ENCODE assay signal across 30 mouse cellular contexts in genomic region chrX:109137295-109137694, GRCm38 (mm10). TPM values are rescaled to one million over a fixed set of nuclear protein-coding genes. Genes with fewer than 3 reads are reported as not detected.
DNase-seq lines count a peak whose midpoint lies in the region; ATAC-seq and TF ChIP-seq lines count a peak whose summit lies in the region.
"Had no signal": no experiment of that assay in that cellular context is flagged by ENCODE, and none has a peak within 500 bp of the region (broad histone marks: within the 10 kb centered on the region; RNA-seq: fewer than 3 reads in every experiment).

No protein-coding gene starts in this region.

- no peaks in the 10 kb centered on the region for H3K4me1 ChIP-seq in intestine, embryonic 15.5 days (replicated peaks)
- no peaks in the 10 kb centered on the region for H3K4me1 ChIP-seq in intestine, postnatal 0 days (replicated peaks; ENCODE audit: control insufficient read depth, insufficient read depth, low read length)
- H3K4me1 ChIP-seq in liver, embryonic 14.5 days (replicated peaks; ENCODE audit: control insufficient read depth in 2 of 2, insufficient read depth in 2 of 2, low read length in 1 of 2) = no peaks in the 10 kb centered on the region; a peak in 1 of 4 replicates
- no peaks in the 10 kb centered on the region for H3K4me1 ChIP-seq in liver, embryonic 11.5 days (replicated peaks; ENCODE audit: control insufficient read depth, insufficient read depth, low read length)
- H3K4me1 ChIP-seq: embryonic facial prominence, embryonic 10.5 days; embryonic facial prominence, embryonic 15.5 days; forebrain, embryonic 13.5 days; hindbrain, embryonic 12.5 days; limb, embryonic 13.5 days; neural tube, embryonic 15.5 days had no signal

- no peak overlapping the region for H3K9ac ChIP-seq in intestine, embryonic 15.5 days
- H3K9ac ChIP-seq in intestine, postnatal 0 days (ENCODE audit: low read depth, low read length) = no peak overlapping the region
- no peak overlapping the region for H3K9ac ChIP-seq in liver, embryonic 14.5 days (replicated peaks)
- no peak overlapping the region for H3K9ac ChIP-seq in liver, embryonic 11.5 days (ENCODE audit: low read depth, low read length)
- H3K9ac ChIP-seq: embryonic facial prominence, embryonic 15.5 days; forebrain, embryonic 13.5 days; hindbrain, embryonic 12.5 days; limb, embryonic 13.5 days; lung, embryonic 14.5 days; neural tube, embryonic 15.5 days had no signal

- TF ChIP-seq CTCF in intestine, postnatal 0 days (IDR thresholded peaks at IDR 0.05; ENCODE audit: low read depth) = no peak
- no peak for TF ChIP-seq CTCF in liver, embryonic 14.5 days (IDR thresholded peaks at IDR 0.05; ENCODE audit: low read depth)

- no peak overlapping the region for H3K27ac ChIP-seq in intestine, embryonic 15.5 days
- H3K27ac ChIP-seq in intestine, postnatal 0 days (ENCODE audit: low read depth, low read length) = no peak overlapping the region
- no peak overlapping the region for H3K27ac ChIP-seq in liver, embryonic 14.5 days
- H3K27ac ChIP-seq in liver, embryonic 11.5 days (ENCODE audit: low read depth, low read length) = no peak overlapping the region
- H3K27ac ChIP-seq: embryonic facial prominence, embryonic 10.5 days; embryonic facial prominence, embryonic 15.5 days; forebrain, embryonic 13.5 days; hindbrain, embryonic 12.5 days; layer of hippocampus, adult 2 months; limb, embryonic 13.5 days; neural tube, embryonic 15.5 days had no signal

- no peak overlapping the region for H3K4me3 ChIP-seq in intestine, embryonic 15.5 days (replicated peaks)
- H3K4me3 ChIP-seq in intestine, postnatal 0 days (ENCODE audit: low read depth, low read length) = no peak overlapping the region
- no peak overlapping the region for H3K4me3 ChIP-seq in liver, embryonic 14.5 days (ENCODE audit: insufficient read depth in 1 of 2, low read depth in 2 of 2, low read length in 2 of 2)
- no peak overlapping the region for H3K4me3 ChIP-seq in liver, embryonic 11.5 days (ENCODE audit: low read depth, low read length)
- H3K4me3 ChIP-seq: embryonic facial prominence, embryonic 10.5 days; embryonic facial prominence, embryonic 15.5 days; forebrain, embryonic 13.5 days; hindbrain, embryonic 12.5 days; layer of hippocampus, adult 2 months; limb, embryonic 13.5 days; neural tube, embryonic 15.5 days had no signal

- TF ChIP-seq EP300 in liver, embryonic 14.5 days (IDR thresholded peaks at IDR 0.05; ENCODE audit: low read depth) = no peak

- peak; percentile 78 for ATAC-seq in intestine, embryonic 15.5 days
- no peak for ATAC-seq in intestine, postnatal 0 days
- ATAC-seq in liver, embryonic 14.5 days (ENCODE audit: insufficient read depth) = peak; percentile 28; the same call in 1 of the 2 replicates
- ATAC-seq in liver, embryonic 11.5 days (replicated peaks; ENCODE audit: low FRiP score) = no peak
- ATAC-seq: activated CD4-positive, CD25-positive, alpha-beta regulatory T cell, adult 4 months; forebrain, embryonic 13.5 days had no signal

- DNase-seq in liver, embryonic 14.5 days (ENCODE audit: low read depth in 3 of 3, low spot score in 3 of 3) = no peak
- no peak for DNase-seq in liver, embryonic 11.5 days (ENCODE audit: low spot score)
- peak; percentile 52 for DNase-seq in Muller cell, postnatal 12 days (ENCODE audit: inconsistent ontology term)
- peak; percentile 63 for DNase-seq in adipocyte (ENCODE audit: low spot score)
- no peak for DNase-seq in ovary, postnatal 14 days (ENCODE audit: low spot score)
- no peak for DNase-seq in retina, embryonic 14.5 days (ENCODE audit: low spot score)
- DNase-seq: adrenal gland, postnatal 10 days; B cell, adult 2 months; cerebellum, adult 8-10 months; cerebellum, postnatal 25 days; gastrocnemius, postnatal 14 days; heart, postnatal 36 days; kidney, adult 8-10 months; kidney, postnatal 36 days; lung, embryonic 14.5 days; midbrain, embryonic 14.5 days; right cerebral cortex, adult 18-20 months; spleen, adult 18-20 months; thymus, postnatal 14 days had no signal

- H3K27me3 ChIP-seq in intestine, embryonic 15.5 days (replicated peaks) = no peaks in the 10 kb centered on the region
- H3K27me3 ChIP-seq in intestine, postnatal 0 days (replicated peaks; ENCODE audit: control insufficient read depth, insufficient read depth, low read length) = no peaks in the 10 kb centered on the region
- H3K27me3 ChIP-seq in liver, embryonic 14.5 days (ENCODE audit: control insufficient read depth, insufficient read depth, low read length) = no peaks in the 10 kb centered on the region
- no peaks in the 10 kb centered on the region for H3K27me3 ChIP-seq in liver, embryonic 11.5 days (replicated peaks; ENCODE audit: control insufficient read depth, insufficient read depth, low read length)
- H3K27me3 ChIP-seq: embryonic facial prominence, embryonic 15.5 days; forebrain, embryonic 13.5 days; hindbrain, embryonic 12.5 days; limb, embryonic 13.5 days; neural tube, embryonic 15.5 days had no signal

- H3K36me3 ChIP-seq in intestine, embryonic 15.5 days = no peaks in the 10 kb centered on the region
- no peaks in the 10 kb centered on the region for H3K36me3 ChIP-seq in intestine, postnatal 0 days (ENCODE audit: control insufficient read depth, insufficient read depth)
- no peaks in the 10 kb centered on the region for H3K36me3 ChIP-seq in liver, embryonic 14.5 days (replicated peaks; ENCODE audit: control insufficient read depth, insufficient read depth, low read depth)
- H3K36me3 ChIP-seq in liver, embryonic 11.5 days (ENCODE audit: control insufficient read depth, insufficient read depth, low read length) = no peaks in the 10 kb centered on the region
- H3K36me3 ChIP-seq: embryonic facial prominence, embryonic 10.5 days; embryonic facial prominence, embryonic 15.5 days; hindbrain, embryonic 12.5 days; limb, embryonic 13.5 days; neural tube, embryonic 15.5 days had no signal

- H3K9me3 ChIP-seq in intestine, embryonic 15.5 days = no peaks in the 10 kb centered on the region
- H3K9me3 ChIP-seq in intestine, postnatal 0 days (ENCODE audit: control insufficient read depth) = no peaks in the 10 kb centered on the region
- H3K9me3 ChIP-seq in liver, embryonic 14.5 days (ENCODE audit: control insufficient read depth, low read length) = no peaks in the 10 kb centered on the region
- H3K9me3 ChIP-seq in liver, embryonic 11.5 days (ENCODE audit: control insufficient read depth, low read length) = no peaks in the 10 kb centered on the region
- H3K9me3 ChIP-seq: embryonic facial prominence, embryonic 10.5 days; embryonic facial prominence, embryonic 15.5 days; forebrain, embryonic 13.5 days; hindbrain, embryonic 12.5 days; limb, embryonic 13.5 days; neural tube, embryonic 15.5 days had no signal

- no peak overlapping the region for H3K4me2 ChIP-seq in intestine, embryonic 15.5 days (replicated peaks)
- no peak overlapping the region for H3K4me2 ChIP-seq in intestine, postnatal 0 days (replicated peaks; ENCODE audit: low read depth)
- H3K4me2 ChIP-seq in liver, embryonic 14.5 days (ENCODE audit: low read depth) = no peak overlapping the region
- no peak overlapping the region for H3K4me2 ChIP-seq in liver, embryonic 11.5 days
- H3K4me2 ChIP-seq: embryonic facial prominence, embryonic 15.5 days; forebrain, embryonic 13.5 days; hindbrain, embryonic 12.5 days; limb, embryonic 13.5 days; lung, embryonic 14.5 days; neural tube, embryonic 15.5 days had no signal

- 51% methylated on average over 2 of the region's 2 CpGs for WGBS in intestine, embryonic 15.5 days
- 39% methylated on average over 2 of the region's 2 CpGs for WGBS in intestine, postnatal 0 days
- 54% methylated on average over 2 of the region's 2 CpGs for WGBS in liver, embryonic 14.5 days (ENCODE audit: insufficient replicate concordance)
- WGBS in liver, embryonic 11.5 days = 62% methylated on average over 2 of the region's 2 CpGs

RNA-seq across cellular contexts. Expression of gene Sh3bgrl, which starts 42.1 kb away (rescaled TPM):
- 95.1 and 105 TPM in 2 replicates for polyA plus RNA-seq in intestine, embryonic 15.5 days (2015; fragmentation: Nextera tagmentation; extraction: Ambion mirVana)
- 50.8 and 62.2 TPM in 2 replicates for polyA plus RNA-seq in intestine, postnatal 0 days (2015; fragmentation: Nextera tagmentation; extraction: Ambion mirVana)
- polyA plus RNA-seq in liver, embryonic 14.5 days (2012; rRNA removed) = 16.0 and 26.0 TPM in 2 replicates
- 28.5 and 29.9 TPM in 2 replicates for polyA plus RNA-seq in liver, embryonic 14.5 days (2014; fragmentation: Nextera tagmentation; extraction: Ambion mirVana)
- 89.2 and 93.5 TPM in 2 replicates for polyA plus RNA-seq in liver, embryonic 11.5 days (2014; fragmentation: Nextera tagmentation; extraction: Ambion mirVana)

RNA-seq across cellular contexts. Expression of gene Gm6377, which starts 59.3 kb away (rescaled TPM):
- polyA plus RNA-seq in intestine, embryonic 15.5 days (2015; fragmentation: Nextera tagmentation; extraction: Ambion mirVana) = 0.28 TPM in 2 replicates
- 0.38 and 0.43 TPM in 2 replicates for polyA plus RNA-seq in intestine, postnatal 0 days (2015; fragmentation: Nextera tagmentation; extraction: Ambion mirVana)
- 0.15 and 0.21 TPM in 2 replicates for polyA plus RNA-seq in liver, embryonic 14.5 days (2012; rRNA removed)
- polyA plus RNA-seq in liver, embryonic 14.5 days (2014; fragmentation: Nextera tagmentation; extraction: Ambion mirVana) = 0.05 and 0.18 TPM in 2 replicates
- polyA plus RNA-seq in liver, embryonic 11.5 days (2014; fragmentation: Nextera tagmentation; extraction: Ambion mirVana) = 0.21 and 0.30 TPM in 2 replicates
- polyA plus RNA-seq: heart, embryonic 14.5 days; limb, embryonic 13.5 days; neural tube, embryonic 15.5 days had no signal

Comparison
In these comparisons a context has a peak if more than half of its experiments do, and no peak if none do; other contexts are left out.
1. ATAC-seq: peak in intestine, embryonic 15.5 days (single experiment) and liver, embryonic 14.5 days (single experiment); none in intestine, postnatal 0 days (single experiment) and liver, embryonic 11.5 days (single experiment).
2. DNase-seq: peak in Muller cell, postnatal 12 days (single experiment) and adipocyte (single experiment); none in liver, embryonic 14.5 days (0 of 3), liver, embryonic 11.5 days (single experiment), ovary, postnatal 14 days (single experiment) and retina, embryonic 14.5 days (single experiment).